Mouse (Mus musculus) heart, adult 18-20 months (tissue): Measurements from ENCODE around the gene Olfr536. TPM values are rescaled to one million over a fixed set of nuclear protein-coding genes. Genes with fewer than 3 reads are reported as not detected.
"Not testable (repeated sequence)": the region's sequence is repeated elsewhere in the genome, so short reads cannot be mapped to it uniquely, and the experiment has no call there.

ENCODE experiments used
- DNase-seq, 2 experiments: peaks; one replicate each; pipeline ENCODE4 v3.0.0; 2021 to 2022; ENCODE audit warnings: mixed read lengths in 1 of 2
- long read RNA-seq, 2 experiments: library from polyadenylated mRNA; stranded (forward); transcript quantifications; one replicate each; pipeline ENCODE4 v2.0.0; 2021
- total RNA-seq, 2 experiments: library from RNA; stranded (reverse); gene quantifications; 2 replicates each; pipeline ENCODE4 v1.2.3; 2021

Olfr536 gene
- total RNA-seq, result not detected
- long read RNA-seq, experiment 1, result 0 reads
- long read RNA-seq, experiment 2, result 0 reads

- DNase-seq, result not testable (repeated sequence)
Measured at GRCm38 (mm10) chr7:140507346-140508021, at the start of gene Olfr536. Olfr536 (minus strand) TSS chr7:140507396.

- no peak for DNase-seq
Measured at GRCm38 (mm10) chr7:140539746-140540145, 32.5 kb upstream of the Olfr536 start.

GRCm38 (mm10) chr7:140494702-140495101 lies 12.5 kb downstream of the Olfr536 start:
- DNase-seq, result no peak

GRCm38 (mm10) chr7:140494231-140494630 lies 13.0 kb downstream of the Olfr536 start:
- no peak for DNase-seq

GRCm38 (mm10) chr7:140488981-140489380 lies 18.2 kb downstream of the Olfr536 start:
- no peak for DNase-seq

- no peak for DNase-seq
Measured at GRCm38 (mm10) chr7:140483916-140484315, 23.3 kb downstream of the Olfr536 start, which contains the start of gene Olfr535. Olfr535 (plus strand) TSS chr7:140484216.

- no peak for DNase-seq
Measured at GRCm38 (mm10) chr7:140478733-140479132, 28.5 kb downstream of the Olfr536 start.

GRCm38 (mm10) chr7:140477886-140478285 lies 29.3 kb downstream of the Olfr536 start:
- no peak for DNase-seq

GRCm38 (mm10) chr7:140463070-140463469 lies 44.1 kb downstream of the Olfr536 start, which contains the start of gene Olfr533:
Olfr533 (plus strand) TSS chr7:140463370.
- not testable (repeated sequence) for DNase-seq

Other genes starting within 250 kb of the Olfr536 start
- not detected for gene Olfr525, start 186.5 kb downstream of the Olfr536 start, total RNA-seq
- gene Olfr527, start 173.4 kb downstream of the Olfr536 start, total RNA-seq, result not detected
- not detected for gene Olfr60, start 145.7 kb downstream of the Olfr536 start, total RNA-seq
- not detected for gene Olfr530, start 131.1 kb downstream of the Olfr536 start, total RNA-seq
- not detected for gene Olfr531, start 104.5 kb downstream of the Olfr536 start, total RNA-seq
- gene Olfr532, start 85.8 kb downstream of the Olfr536 start, total RNA-seq, result not detected
- gene Olfr533, start 44.0 kb downstream of the Olfr536 start, total RNA-seq, result not detected
- gene Olfr535, start 23.2 kb downstream of the Olfr536 start, total RNA-seq, result not detected
- not detected for gene Olfr538, start 60.5 kb upstream of the Olfr536 start, total RNA-seq
- not detected for gene Olfr46, start 93.9 kb upstream of the Olfr536 start, total RNA-seq
- not detected for gene Olfr61, start 121.6 kb upstream of the Olfr536 start, total RNA-seq
- gene Olfr53, start 139.1 kb upstream of the Olfr536 start, total RNA-seq, result not detected
- not detected for gene Olfr539, start 152.5 kb upstream of the Olfr536 start, total RNA-seq
- not detected for gene Olfr45, start 174.6 kb upstream of the Olfr536 start, total RNA-seq
- not detected for gene Olfr541, start 189.9 kb upstream of the Olfr536 start, total RNA-seq